Mouse (Mus musculus) kidney, adult 2 months (tissue): ENCODE measurements at regions not wholly inside any gene's neighbourhood (a gene's known extent, or its start where the extent isn't known, plus 50 kb on each side); places are given as distances from the start of the nearest gene placed in this dataset.

Source experiments
- CTCF ChIP-seq: fragments of 200-500 bp; conservative IDR thresholded peaks from 2 replicates; pipeline ENCODE4 v1.5.1; 2011; ENCODE audit warnings: low read depth, mild to moderate bottlenecking, control low read depth, low read length, moderate library complexity, mixed read lengths; ENCODE audit not compliant: insufficient read depth, insufficient read length
- POLR2A ChIP-seq: fragments of 200-500 bp; IDR thresholded peaks from one replicate; pipeline ENCODE4 v1.6.1; 2011; ENCODE audit warnings: low read depth, low read length, control low read depth

DNA sequence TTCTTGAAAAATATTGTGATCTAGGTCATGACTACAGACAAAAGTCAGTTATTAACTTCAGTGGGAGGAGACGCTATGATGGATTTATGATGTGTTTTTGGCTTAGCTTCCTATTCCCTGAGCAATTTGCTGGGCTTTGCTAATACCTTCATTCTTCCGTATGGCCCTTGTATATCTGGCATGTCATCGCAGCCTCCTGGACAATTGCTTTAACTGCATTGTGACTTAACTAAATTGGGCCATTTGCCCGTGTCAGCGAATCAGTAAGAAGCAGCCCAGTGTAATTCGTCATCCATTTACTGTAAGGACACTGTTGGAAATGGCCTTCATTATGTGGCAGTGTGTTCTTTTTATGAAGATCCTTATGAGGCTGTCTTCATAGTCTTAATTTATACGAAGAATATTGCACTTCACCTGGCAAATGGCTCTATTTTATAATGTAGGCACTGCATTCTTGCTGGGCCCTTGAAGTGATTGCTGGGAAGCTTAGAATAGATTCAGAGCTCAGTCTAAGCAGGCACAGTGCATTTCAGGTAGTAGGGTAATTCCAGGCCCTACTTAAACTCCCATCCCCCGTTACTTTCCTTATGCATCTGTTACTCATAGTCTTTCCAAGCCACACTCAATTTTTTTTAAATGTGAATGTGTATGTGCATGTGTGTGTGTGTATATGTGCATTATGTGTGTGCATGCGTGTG lies 62.2 kb downstream of the 4930426L09Rik start:
- TF ChIP-seq CTCF (no peak), POLR2A (no peak)
